Mouse (Mus musculus) stomach, embryonic 16.5 days (tissue): ENCODE results near the gene Nyap1. TPM values are rescaled to one million over a fixed set of nuclear protein-coding genes. Genes with fewer than 3 reads are reported as not detected.

Experiments
- ATAC-seq: fragments of 200-750 bp; cut with Nextera tagmentation; 2 replicates; pipeline ENCODE4 v1.8.0; 2017; ENCODE audit warnings: moderate number of reproducible peaks, moderate TSS enrichment; ENCODE audit not compliant: insufficient read depth, low FRiP score
- H3K27ac ChIP-seq: fragments of 300-500 bp; sonication (generic); 2 replicates; pipeline ENCODE4 v1.5.1; 2014; ENCODE audit warnings: low read length
- H3K27me3 ChIP-seq: fragments of 300-500 bp; sonication (generic); 2 replicates; pipeline ENCODE4 v1.6.1; 2014; ENCODE audit warnings: low read length, control low read depth, mixed read lengths; ENCODE audit not compliant: control insufficient read depth, insufficient read depth
- H3K36me3 ChIP-seq: fragments of 300-500 bp; sonication (generic); 2 replicates; pipeline ENCODE4 v1.6.1; 2014; ENCODE audit warnings: low read length; ENCODE audit not compliant: control insufficient read depth, insufficient read depth
- H3K4me1 ChIP-seq: fragments of 300-500 bp; sonication (generic); 2 replicates; pipeline ENCODE4 v1.6.1; 2014; ENCODE audit warnings: low read length, control low read depth, mixed read lengths; ENCODE audit not compliant: control insufficient read depth, insufficient read depth
- H3K4me2 ChIP-seq: fragments of 300-500 bp; sonication (generic); 2 replicates; pipeline ENCODE4 v1.6.1; 2014; ENCODE audit warnings: low read depth, low read length, mixed read lengths
- H3K4me3 ChIP-seq: fragments of 300-500 bp; sonication (generic); replicated peaks from 2 replicates; pipeline ENCODE4 v1.5.1; 2014; ENCODE audit warnings: mild to moderate bottlenecking, low read length
- H3K9ac ChIP-seq: fragments of 300-500 bp; sonication (generic); 2 replicates; pipeline ENCODE4 v1.6.1; 2014; ENCODE audit warnings: low read length
- H3K9me3 ChIP-seq: fragments of 300-500 bp; sonication (generic); replicated peaks from 2 replicates; pipeline ENCODE4 v1.6.1; 2016; ENCODE audit warnings: low read length, control low read depth; ENCODE audit not compliant: control insufficient read depth
- WGBS: fragments of 180-500 bp; shearing (Covaris S2); extraction: QIAGEN DNeasy Blood & Tissue Kit; methylation state at CpG from one replicate; pipeline ENCODE4 v1.1.7; 2014; 5-methylcytosine and 5-hydroxymethylcytosine counted together
- polyA plus RNA-seq: library from polyadenylated mRNA; unstranded; fragments of >200 nt; fragmentation: Nextera tagmentation; extraction: Ambion mirVana; gene quantifications from 2 replicates; pipeline ENCODE4 v1.2.1, GENCODE M21; 2015

Gene Nyap1
- polyA plus RNA-seq, 1 experiment from 2014 or later, result 2.7 TPM

DNA sequence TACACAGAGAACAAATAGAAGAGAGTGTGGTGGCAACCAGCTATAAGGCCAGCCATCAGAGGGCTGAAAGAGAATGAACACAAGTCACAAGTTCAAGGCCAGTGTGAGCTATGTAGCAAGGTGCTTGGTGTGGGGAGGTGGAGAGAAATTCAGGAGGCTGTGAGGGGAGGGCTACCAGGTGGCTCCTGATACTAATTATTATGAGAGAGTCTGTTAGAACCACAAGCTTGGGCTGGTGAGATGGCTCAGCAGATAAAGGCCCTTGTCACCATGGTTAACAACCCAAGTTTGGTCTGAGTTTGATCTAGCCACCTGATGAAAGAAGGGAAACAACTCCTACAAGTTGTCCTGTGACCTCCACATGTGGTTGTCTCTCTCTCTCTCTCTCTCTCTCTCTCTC is 31.3 kb upstream of the Nyap1 start:
- no peak for ATAC-seq
- Histone ChIP-seq H3K27ac (no peak overlapping the region), H3K36me3 (no peaks in the 10 kb centered on the region), H3K9ac (no peak overlapping the region), H3K4me1 (0 out of 2 replicates have a peak, but pooled peaks cover 4% of the 10 kb centered on the region), H3K4me2 (no peak overlapping the region), H3K4me3 (no peak overlapping the region), H3K9me3 (no peaks in the 10 kb centered on the region), H3K27me3 (no peaks in the 10 kb centered on the region)

DNA sequence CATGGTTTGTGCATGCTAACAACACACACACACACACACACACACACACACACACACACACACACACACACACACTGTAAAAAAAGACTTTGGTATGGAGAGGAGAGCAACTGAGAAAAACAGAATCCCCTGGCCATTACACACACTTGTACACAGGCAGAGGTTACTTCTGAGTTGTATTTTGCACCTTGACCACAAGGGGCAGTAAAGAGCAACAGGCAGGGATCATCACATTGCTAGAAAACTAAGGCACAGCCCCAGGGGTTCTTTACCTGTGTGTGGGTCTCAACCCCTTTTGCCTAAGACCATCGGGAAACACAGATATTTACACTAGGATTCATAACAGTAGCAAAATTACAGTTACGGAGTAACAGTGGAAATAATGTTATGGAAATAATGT is 29.3 kb upstream of the Nyap1 start:
- no peaks in the 10 kb centered on the region for H3K4me1 ChIP-seq
- H3K4me3 ChIP-seq, result no peak overlapping the region
- no peak for ATAC-seq
- H3K27me3 ChIP-seq, result no peaks in the 10 kb centered on the region
- no peak overlapping the region for H3K4me2 ChIP-seq
- 37% methylated on average over 2 of the region's 2 CpGs for WGBS
- no peak overlapping the region for H3K9ac ChIP-seq
- no peak overlapping the region for H3K27ac ChIP-seq
- H3K36me3 ChIP-seq, result no peaks in the 10 kb centered on the region
- peaks cover 3% of the 10 kb centered on the region; the same call in 1 of the 2 replicates for H3K9me3 ChIP-seq

DNA sequence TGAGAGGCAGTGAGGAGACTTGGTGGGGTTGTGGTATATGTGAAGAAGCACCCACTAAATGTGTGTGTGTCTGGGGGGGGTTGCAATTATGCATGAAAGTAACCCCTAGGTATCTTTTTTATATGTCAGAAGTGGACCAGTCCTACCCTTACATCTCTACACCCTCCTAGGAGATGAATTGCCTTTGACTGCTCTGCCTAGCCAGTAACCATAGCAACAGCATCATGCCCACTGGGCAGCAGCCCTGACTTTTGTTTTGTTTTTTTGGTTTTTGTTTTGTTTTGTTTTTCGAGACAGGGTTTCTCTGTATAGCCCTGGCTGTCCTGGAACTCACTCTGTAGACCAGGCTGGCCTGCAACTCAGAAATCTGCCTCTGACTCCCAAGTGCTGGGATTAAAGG is 27.1 kb upstream of the Nyap1 start:
- WGBS, result 79% methylated on average over 1 of the region's 1 CpGs
- no peak overlapping the region for H3K4me2 ChIP-seq

DNA sequence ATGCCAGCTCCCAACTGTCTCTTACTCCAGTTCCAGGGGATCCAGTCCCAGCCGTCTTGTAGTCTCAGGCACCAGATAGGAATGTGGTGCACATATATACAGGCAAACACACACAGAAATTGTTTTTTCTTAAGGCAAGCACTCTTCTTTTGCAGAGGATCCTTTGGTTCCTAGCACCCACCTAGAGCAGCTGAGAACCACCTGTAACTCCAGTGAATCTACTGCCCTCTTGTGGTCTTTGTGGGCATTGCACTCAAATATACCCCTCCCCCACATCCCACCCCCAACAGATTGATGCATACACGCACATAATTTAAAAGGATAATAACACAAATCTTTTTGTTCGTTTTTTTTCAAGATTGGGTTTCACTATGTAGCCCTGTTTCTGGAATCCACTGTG is 24.9 kb upstream of the Nyap1 start:
- Histone ChIP-seq H3K27ac (no peak overlapping the region), H3K36me3 (no peaks in the 10 kb centered on the region), H3K9me3 (peaks cover 3% of the 10 kb centered on the region; the same call in 1 of the 2 replicates), H3K27me3 (no peaks in the 10 kb centered on the region), H3K4me2 (no peak overlapping the region), H3K4me1 (no peaks in the 10 kb centered on the region), H3K4me3 (no peak overlapping the region), H3K9ac (no peak overlapping the region)
- ATAC-seq, result no peak
- WGBS, result 59% methylated on average over 3 of the region's 3 CpGs

More for the DNA sequence above, 27.1 kb upstream of the Nyap1 start:
- ATAC-seq, result no peak
- Histone ChIP-seq H3K36me3 (no peaks in the 10 kb centered on the region), H3K27me3 (no peaks in the 10 kb centered on the region), H3K4me3 (no peak overlapping the region), H3K27ac (no peak overlapping the region), H3K9me3 (peaks cover 3% of the 10 kb centered on the region; the same call in 1 of the 2 replicates), H3K9ac (no peak overlapping the region), H3K4me1 (no peaks in the 10 kb centered on the region)

DNA sequence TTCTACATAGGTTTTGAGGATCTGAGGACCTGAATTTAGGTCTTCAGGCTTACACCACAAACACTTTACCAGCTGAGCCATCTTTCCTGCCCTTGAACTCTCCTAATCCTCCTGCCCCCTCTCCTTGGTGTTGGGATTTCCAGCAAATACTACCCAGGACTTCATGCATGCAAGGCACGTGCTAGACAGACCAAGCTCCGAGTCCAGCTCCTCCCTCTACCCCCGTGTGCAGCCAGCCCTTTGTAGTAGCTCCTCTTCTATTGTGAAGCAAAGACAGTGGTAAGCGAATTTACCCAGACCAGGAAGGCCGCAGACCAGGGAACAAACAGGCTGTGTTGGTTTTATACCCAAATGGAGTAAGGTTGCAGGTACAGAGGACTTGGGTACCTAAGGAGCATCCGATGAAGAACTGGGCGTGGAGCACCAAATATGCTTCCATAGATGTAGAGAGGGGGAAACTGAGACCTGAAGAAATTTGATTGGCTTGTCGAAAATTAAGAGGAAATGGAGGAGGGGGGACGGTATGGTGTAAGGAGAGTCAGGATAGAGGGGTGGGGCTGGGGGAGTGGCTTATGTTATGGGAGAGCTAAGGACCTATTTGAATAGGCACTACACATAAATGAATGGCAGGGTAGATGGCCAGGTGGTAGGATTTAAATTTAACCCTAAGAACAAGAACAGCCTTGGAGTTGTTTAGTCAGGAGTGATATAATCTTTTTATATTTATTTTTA is 23.4 kb upstream of the Nyap1 start:
- Histone ChIP-seq H3K4me1 (peaks cover 3% of the 10 kb centered on the region), H3K36me3 (no peaks in the 10 kb centered on the region), H3K4me3 (no peak overlapping the region), H3K9me3 (peaks cover 3% of the 10 kb centered on the region; the same call in 1 of the 2 replicates), H3K27ac (no peak overlapping the region), H3K4me2 (no peak overlapping the region), H3K9ac (no peak overlapping the region; the same call in 1 of the 2 replicates), H3K27me3 (no peaks in the 10 kb centered on the region)
- 59% methylated on average over 9 of the region's 9 CpGs for WGBS
- ATAC-seq, result no peak

DNA sequence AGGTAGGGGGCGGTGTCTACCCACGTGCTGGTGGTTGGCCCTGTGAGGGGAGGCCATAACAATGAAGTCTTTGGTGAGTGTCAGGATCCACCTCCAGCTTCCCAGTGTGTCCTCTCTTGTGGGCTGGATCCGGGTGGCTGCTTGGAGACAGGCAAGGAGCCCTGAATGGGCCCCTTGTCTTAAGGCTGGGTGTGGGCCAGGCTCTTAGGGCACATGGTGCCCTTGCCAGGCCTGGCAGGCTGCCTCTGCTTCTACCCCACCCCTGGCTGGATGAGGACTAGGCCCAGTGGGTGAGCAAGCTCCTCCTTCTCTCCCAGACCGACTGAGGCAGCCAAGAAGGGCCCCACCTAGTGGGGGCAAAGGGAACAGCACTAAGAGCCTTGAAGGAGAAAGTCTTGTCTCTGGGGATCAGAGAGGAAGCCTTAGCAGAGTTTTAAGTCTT is 18.6 kb upstream of the Nyap1 start:
- ATAC-seq, result peak; percentile 80; the same call in 1 of the 2 replicates
- Histone ChIP-seq H3K27ac (no peak overlapping the region; the same call in 1 of the 2 replicates), H3K27me3 (no peaks in the 10 kb centered on the region), H3K4me1 (peaks cover 14% of the 10 kb centered on the region), H3K4me3 (no peak overlapping the region), H3K9ac (no peak overlapping the region), H3K4me2 (no peak overlapping the region), H3K9me3 (no peaks in the 10 kb centered on the region), H3K36me3 (peaks cover 14% of the 10 kb centered on the region; the same call in 1 of the 2 replicates)
- WGBS, result 32% methylated on average over 4 of the region's 4 CpGs

DNA sequence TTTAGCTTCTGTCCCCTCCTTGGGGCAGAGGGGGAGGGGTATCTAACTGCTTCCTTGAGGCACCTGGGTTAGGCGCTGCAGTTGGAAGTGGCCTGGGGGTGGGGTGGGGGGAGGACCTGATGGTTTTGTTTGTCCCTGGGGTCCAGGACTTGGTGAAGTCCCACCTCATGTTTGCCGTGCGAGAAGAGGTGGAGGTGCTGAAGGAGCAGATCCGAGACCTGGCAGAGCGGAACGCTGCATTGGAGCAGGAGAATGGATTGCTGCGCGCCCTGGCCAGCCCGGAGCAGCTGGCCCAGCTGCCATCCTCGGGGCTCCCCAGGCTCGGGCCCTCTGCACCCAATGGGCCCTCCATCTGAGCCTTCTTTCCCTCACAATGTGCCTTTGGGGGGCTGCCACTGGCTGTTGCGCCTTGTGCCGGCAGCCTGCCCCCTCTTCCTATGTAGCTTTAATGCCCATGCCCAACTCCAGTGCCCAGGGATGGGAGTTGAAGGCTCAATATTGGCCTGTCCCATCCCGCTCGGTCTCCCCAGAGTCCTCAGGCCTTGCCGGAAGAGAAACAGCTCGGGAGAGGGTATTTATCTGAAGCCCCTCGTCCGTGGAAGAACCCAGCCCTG is 17.6 kb upstream of the Nyap1 start:
- Histone ChIP-seq H3K4me1 (peaks cover 14% of the 10 kb centered on the region), H3K4me3 (no peak overlapping the region), H3K36me3 (peaks cover 14% of the 10 kb centered on the region; the same call in 1 of the 2 replicates), H3K27me3 (no peaks in the 10 kb centered on the region), H3K9ac (no peak overlapping the region), H3K27ac (0 out of 2 replicates have a peak overlapping the region, but pooled peaks have one; percentile 1), H3K4me2 (no peak overlapping the region), H3K9me3 (no peaks in the 10 kb centered on the region)
- WGBS, result 91% methylated on average over 19 of the region's 19 CpGs
- ATAC-seq, result no peak

DNA sequence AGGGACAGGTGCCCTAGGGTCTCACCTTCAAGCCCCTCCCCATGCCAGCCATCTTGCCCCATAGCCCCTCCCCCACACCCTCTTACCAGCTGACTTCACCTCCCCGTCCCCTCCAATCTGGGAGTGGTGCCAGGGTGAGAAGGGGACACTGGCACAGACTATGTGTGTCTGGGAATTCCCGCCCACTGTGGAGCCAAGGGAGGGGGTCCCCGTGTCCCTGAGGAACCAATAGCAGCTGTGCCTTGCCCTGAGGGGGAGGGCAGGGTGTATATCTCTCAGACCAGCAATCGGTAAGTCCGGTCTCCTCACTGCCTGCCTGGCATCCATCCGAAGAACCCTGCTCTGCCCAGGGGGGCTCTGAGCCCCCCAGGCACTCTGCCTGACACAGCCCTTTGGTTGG is 16.5 kb upstream of the Nyap1 start:
- H3K27ac ChIP-seq, result no peak overlapping the region
- peak; percentile 15 for ATAC-seq
- no peak overlapping the region for H3K4me2 ChIP-seq
- H3K4me3 ChIP-seq, result no peak overlapping the region
- 79% methylated on average over 6 of the region's 6 CpGs for WGBS
- no peak overlapping the region for H3K9ac ChIP-seq
- H3K27me3 ChIP-seq, result no peaks in the 10 kb centered on the region
- H3K4me1 ChIP-seq, result peaks cover 14% of the 10 kb centered on the region
- H3K9me3 ChIP-seq, result no peaks in the 10 kb centered on the region
- peaks cover 14% of the 10 kb centered on the region; the same call in 1 of the 2 replicates for H3K36me3 ChIP-seq
